Mouse (Mus musculus): ENCODE measurements around the gene Atp10b.

DNA sequence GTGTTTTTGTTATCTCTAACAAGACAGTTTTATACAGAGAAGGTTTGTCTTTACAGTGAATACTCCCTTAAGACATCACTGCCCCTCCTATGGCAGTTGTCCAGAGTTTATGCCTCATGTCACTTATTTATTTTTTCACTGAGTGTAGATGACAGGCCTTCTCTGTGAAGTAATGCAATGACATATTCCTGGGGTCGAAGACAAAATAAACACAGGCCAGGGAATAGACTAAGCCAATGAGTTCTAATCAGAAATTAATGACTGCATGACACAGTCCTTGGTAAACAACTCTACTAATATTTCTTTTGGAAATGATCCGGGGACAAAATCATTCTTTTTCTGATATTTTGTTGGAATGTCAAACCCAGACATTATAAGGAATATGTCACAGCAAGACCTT, 32.7 kb downstream of the Atp10b start:
- TF ChIP-seq CTCF (IDR thresholded peaks at IDR 0.05; ENCODE audit: insufficient read depth, low read length) (no peak), POLR2A (IDR thresholded peaks at IDR 0.05; ENCODE audit: borderline replicate concordance, extremely low read depth, low read depth, low read length) (no peak)

Data from lung, adult 2 months (tissue).